Mouse (Mus musculus): ENCODE measurements around the gene Ces2e.

- TF ChIP-seq CTCF (IDR thresholded peaks at IDR 0.05; ENCODE audit: extremely low read depth, insufficient read depth, insufficient read length, insufficient replicate concordance): no peak
- no peak for TF ChIP-seq POLR2A (IDR thresholded peaks at IDR 0.05; ENCODE audit: low read depth, low read length)
These were observed at the start of gene Ces2e for GRCm38 (mm10) chr8:104925972-104926596.
